Mouse (Mus musculus) liver, postnatal 0 days (tissue): ENCODE data around the gene Fbxo45.

Experiments used
- CTCF ChIP-seq: sonication (generic); IDR thresholded peaks from 2 replicates; pipeline ENCODE4 v1.5.1; 2016; ENCODE audit warnings: antibody characterized with exemption, low read depth
- EP300 ChIP-seq: IDR thresholded peaks from 2 replicates; pipeline ENCODE4 v1.6.1; 2016; ENCODE audit warnings: antibody characterized with exemption, low read depth, mild to moderate bottlenecking

DNA sequence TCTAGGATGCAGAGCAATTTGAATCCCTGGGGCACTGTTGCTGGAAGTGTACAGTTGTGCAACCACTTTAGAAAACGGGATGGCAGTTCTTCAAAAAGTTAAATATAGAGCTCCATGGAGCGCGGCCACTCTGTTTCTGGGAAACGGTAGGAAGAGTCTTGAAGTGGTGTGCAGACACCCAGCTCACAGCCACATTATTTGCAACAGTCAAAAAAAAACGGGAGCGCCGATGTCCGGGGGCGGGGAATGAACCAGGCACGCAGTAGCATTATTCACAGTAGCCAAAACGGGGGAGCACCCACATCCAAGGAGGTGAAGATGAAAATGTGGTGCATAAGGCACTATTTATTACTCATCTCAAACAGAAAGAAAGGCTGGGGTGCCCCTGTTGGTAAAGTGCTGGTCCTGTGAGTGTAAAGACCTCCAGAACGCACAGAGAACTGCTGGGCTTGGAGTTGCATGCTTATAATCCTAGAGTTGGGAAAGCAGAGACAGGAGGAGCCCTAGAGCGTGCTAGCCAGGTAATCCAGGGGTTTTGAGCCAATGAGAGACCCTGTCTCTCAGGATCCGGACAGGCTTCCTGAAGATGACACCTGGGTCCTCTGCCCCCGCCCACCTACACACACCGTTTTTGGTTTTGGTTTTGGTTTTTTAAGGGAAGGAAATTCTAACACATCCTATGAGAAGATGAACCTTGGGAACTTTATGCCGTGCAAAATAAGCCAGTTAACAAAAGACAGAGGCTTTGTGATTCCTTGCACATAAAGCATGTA is 32.0 kb downstream of the Fbxo45 start:
- TF ChIP-seq CTCF (no peak), EP300 (no peak)
